8 mouse cellular contexts compared by ENCODE assay signal in the genomic region with DNA sequence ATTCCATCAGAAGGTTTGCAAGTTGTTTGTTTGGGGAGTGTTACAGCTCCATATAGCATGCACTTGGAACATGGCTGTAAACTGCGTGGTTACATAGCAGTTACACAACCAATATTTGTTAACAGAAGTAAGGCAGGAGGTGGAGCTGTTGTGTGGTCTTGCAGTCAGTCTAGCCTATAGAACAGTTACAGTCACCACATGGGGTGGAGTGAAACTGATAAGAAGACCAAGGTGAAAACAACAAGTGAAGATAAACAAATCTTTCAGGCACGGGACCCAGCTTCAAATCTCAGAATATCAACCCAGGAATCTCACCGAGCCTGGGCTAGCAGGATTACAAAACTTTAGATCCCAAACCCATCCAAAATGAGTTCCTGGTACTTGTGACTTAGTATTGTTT. TPM values are rescaled to one million over a fixed set of nuclear protein-coding genes. Genes with fewer than 3 reads are reported as not detected.
DNase-seq lines count a peak whose midpoint lies in the region; ATAC-seq lines count a peak whose summit lies in the region.

No protein-coding gene starts in this region.

- peak overlapping the region; percentile 84 for H3K27ac ChIP-seq in heart, embryonic 13.5 days (replicated peaks)
- no peak overlapping the region for H3K27ac ChIP-seq in hindbrain, embryonic 16.5 days (ENCODE audit: low read depth, low read length)
- no peak overlapping the region for H3K27ac ChIP-seq in midbrain, embryonic 12.5 days (replicated peaks)

- 44% methylated on average over 3 of the region's 3 CpGs for WGBS in heart, embryonic 13.5 days
- WGBS in hindbrain, embryonic 16.5 days, result 81% methylated on average over 3 of the region's 3 CpGs
- WGBS in midbrain, embryonic 12.5 days, result 84% methylated on average over 3 of the region's 3 CpGs

- H3K4me3 ChIP-seq in heart, embryonic 13.5 days, result peak overlapping the region; percentile 71
- H3K4me3 ChIP-seq in hindbrain, embryonic 16.5 days (ENCODE audit: low read length), result peak overlapping the region; percentile 98; the same call in 1 of the 2 replicates
- peak overlapping the region; percentile 98 for H3K4me3 ChIP-seq in midbrain, embryonic 12.5 days

- peaks cover 45% of the 10 kb centered on the region for H3K36me3 ChIP-seq in heart, embryonic 13.5 days
- H3K36me3 ChIP-seq in hindbrain, embryonic 16.5 days (ENCODE audit: control insufficient read depth, insufficient read depth, low read length), result peaks cover 16% of the 10 kb centered on the region
- peaks cover 37% of the 10 kb centered on the region for H3K36me3 ChIP-seq in midbrain, embryonic 12.5 days

- no peak for DNase-seq in heart, postnatal 4 days
- DNase-seq in NIH3T3 (ENCODE audit: low read depth) (peak; percentile 31), adipocyte (ENCODE audit: low spot score) (no peak)
- DNase-seq in cerebellum, adult 9-11 months, result no peak
- DNase-seq in urinary bladder, postnatal 14 days (ENCODE audit: low spot score), result no peak

- no peaks in the 10 kb centered on the region for H3K9me3 ChIP-seq in heart, embryonic 13.5 days
- H3K9me3 ChIP-seq in hindbrain, embryonic 16.5 days (ENCODE audit: control insufficient read depth, low read length), result no peaks in the 10 kb centered on the region
- H3K9me3 ChIP-seq in midbrain, embryonic 12.5 days, result no peaks in the 10 kb centered on the region

- H3K27me3 ChIP-seq in heart, embryonic 13.5 days (replicated peaks), result no peaks in the 10 kb centered on the region
- no peaks in the 10 kb centered on the region for H3K27me3 ChIP-seq in hindbrain, embryonic 16.5 days (replicated peaks; ENCODE audit: control insufficient read depth, insufficient read depth, low read length)
- no peaks in the 10 kb centered on the region for H3K27me3 ChIP-seq in midbrain, embryonic 12.5 days

- H3K9ac ChIP-seq in heart, embryonic 13.5 days, result peak overlapping the region; percentile 93
- H3K9ac ChIP-seq in hindbrain, embryonic 16.5 days (ENCODE audit: low read depth, low read length), result no peak overlapping the region; the same call in 1 of the 2 replicates
- H3K9ac ChIP-seq in midbrain, embryonic 12.5 days (replicated peaks), result no peak overlapping the region

- H3K4me2 ChIP-seq in heart, embryonic 13.5 days, result peak overlapping the region; percentile 90
- peak overlapping the region; percentile 80 for H3K4me2 ChIP-seq in hindbrain, embryonic 16.5 days (ENCODE audit: low read length)
- H3K4me2 ChIP-seq in midbrain, embryonic 12.5 days (replicated peaks), result peak overlapping the region; percentile 77

- no peak for ATAC-seq in heart, embryonic 13.5 days (ENCODE audit: extremely low read depth, insufficient number of reproducible peaks, low FRiP score, low TSS enrichment)
- ATAC-seq in hindbrain, embryonic 16.5 days, result no peak
- ATAC-seq in midbrain, embryonic 12.5 days (ENCODE audit: low FRiP score, low read depth), result no peak

- peaks cover 43% of the 10 kb centered on the region for H3K4me1 ChIP-seq in heart, embryonic 13.5 days
- H3K4me1 ChIP-seq in hindbrain, embryonic 16.5 days (ENCODE audit: control insufficient read depth, insufficient read depth, low read depth, low read length), result peaks cover 14% of the 10 kb centered on the region
- peaks cover 18% of the 10 kb centered on the region for H3K4me1 ChIP-seq in midbrain, embryonic 12.5 days

RNA-seq across cellular contexts. Expression of a gene that starts 1.6 kb away (rescaled TPM):
- polyA plus RNA-seq in heart, embryonic 13.5 days (2015; fragmentation: Nextera tagmentation; extraction: Ambion mirVana), result 4.3 and 5.3 TPM in 2 replicates
- total RNA-seq in heart, postnatal 4 days (2021), result 10 to 100 TPM; 54.7 to 62.3 TPM
- 4.6 and 4.7 TPM in 2 replicates for polyA plus RNA-seq in hindbrain, embryonic 16.5 days (2015; fragmentation: Nextera tagmentation; extraction: Ambion mirVana)
- 8.0 and 8.7 TPM in 2 replicates for polyA plus RNA-seq in midbrain, embryonic 12.5 days (2016; fragmentation: Nextera tagmentation; extraction: Ambion mirVana)

RNA-seq across cellular contexts. Expression of a gene that starts 36.9 kb away (rescaled TPM):
- 35.6 and 37.5 TPM in 2 replicates for polyA plus RNA-seq in heart, embryonic 13.5 days (2015; fragmentation: Nextera tagmentation; extraction: Ambion mirVana)
- 10 to 100 TPM; 22.3 to 25.1 TPM for total RNA-seq in heart, postnatal 4 days (2021)
- polyA plus RNA-seq in hindbrain, embryonic 16.5 days (2015; fragmentation: Nextera tagmentation; extraction: Ambion mirVana), result 61.8 and 64.9 TPM in 2 replicates
- polyA plus RNA-seq in midbrain, embryonic 12.5 days (2016; fragmentation: Nextera tagmentation; extraction: Ambion mirVana), result 72.4 and 77.9 TPM in 2 replicates

RNA-seq across cellular contexts. Expression of a gene that starts 50.1 kb away (rescaled TPM):
- polyA plus RNA-seq in heart, embryonic 13.5 days (2015; fragmentation: Nextera tagmentation; extraction: Ambion mirVana), result 27.0 and 29.5 TPM in 2 replicates
- total RNA-seq in heart, postnatal 4 days (2021), result 10 to 100 TPM; 40.2 to 41.9 TPM
- 46.0 and 51.5 TPM in 2 replicates for polyA plus RNA-seq in hindbrain, embryonic 16.5 days (2015; fragmentation: Nextera tagmentation; extraction: Ambion mirVana)
- 44.8 and 51.0 TPM in 2 replicates for polyA plus RNA-seq in midbrain, embryonic 12.5 days (2016; fragmentation: Nextera tagmentation; extraction: Ambion mirVana)

RNA-seq across cellular contexts. Expression of a gene that starts 53.0 kb away (rescaled TPM):
- 19.8 and 20.4 TPM in 2 replicates for polyA plus RNA-seq in heart, embryonic 13.5 days (2015; fragmentation: Nextera tagmentation; extraction: Ambion mirVana)
- 10 to 100 TPM; 29.8 to 32.5 TPM for total RNA-seq in heart, postnatal 4 days (2021)
- 19.1 and 21.5 TPM in 2 replicates for polyA plus RNA-seq in hindbrain, embryonic 16.5 days (2015; fragmentation: Nextera tagmentation; extraction: Ambion mirVana)
- 24.8 and 27.5 TPM in 2 replicates for polyA plus RNA-seq in midbrain, embryonic 12.5 days (2016; fragmentation: Nextera tagmentation; extraction: Ambion mirVana)
